In the genomic region with DNA sequence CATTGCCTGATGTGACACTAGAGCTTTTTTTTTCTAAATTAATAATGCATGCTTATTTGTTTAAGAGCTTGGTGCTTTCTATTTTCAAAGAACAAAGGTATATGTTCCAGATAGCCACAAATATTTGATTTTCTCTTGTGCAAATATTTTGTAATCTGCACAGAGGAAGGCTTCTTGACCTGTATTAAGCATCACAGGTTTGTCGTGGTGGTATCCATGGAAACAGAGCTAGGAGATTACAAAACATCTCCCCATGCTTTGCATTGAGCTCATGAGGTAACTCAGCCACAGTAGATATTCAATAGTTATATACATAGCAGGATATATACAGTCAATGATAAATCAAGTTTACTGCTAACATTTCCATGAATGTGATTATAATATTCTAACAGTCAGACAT, we compare ENCODE assay signal across 14 mouse cellular contexts. TPM values are rescaled to one million over a fixed set of nuclear protein-coding genes. Genes with fewer than 3 reads are reported as not detected.
"Had no signal": no experiment of that assay in that cellular context is flagged by ENCODE, and none has a peak within 500 bp of the region (broad histone marks: within the 10 kb centered on the region; RNA-seq: fewer than 3 reads in every experiment).

No protein-coding gene starts in this region.

- H3K4me3 ChIP-seq: kidney, embryonic 15.5 days; left cerebral cortex, adult 2 months; limb, embryonic 10.5 days; midbrain, embryonic 12.5 days had no signal

- H3K27me3 ChIP-seq: kidney, embryonic 15.5 days; midbrain, embryonic 12.5 days had no signal

- DNase-seq: kidney, adult 2 months; kidney, postnatal 14 days; lung, embryonic 14.5 days; lung, postnatal 10 days; lung, postnatal 4 days; thymus, adult 18-20 months; thymus, postnatal 14 days had no signal

- ATAC-seq: intestine, embryonic 16.5 days had no signal

- H3K27ac ChIP-seq: kidney, embryonic 15.5 days; left cerebral cortex, adult 2 months; limb, embryonic 10.5 days; midbrain, embryonic 12.5 days; stomach, postnatal 0 days had no signal

- H3K4me1 ChIP-seq: kidney, embryonic 15.5 days; limb, embryonic 10.5 days; midbrain, embryonic 12.5 days had no signal

- H3K9ac ChIP-seq: kidney, embryonic 15.5 days; lung, embryonic 14.5 days; midbrain, embryonic 12.5 days had no signal

- H3K9me3 ChIP-seq: kidney, embryonic 15.5 days; limb, embryonic 10.5 days; midbrain, embryonic 12.5 days had no signal

- H3K36me3 ChIP-seq: kidney, embryonic 15.5 days; limb, embryonic 10.5 days; midbrain, embryonic 12.5 days had no signal

- H3K4me2 ChIP-seq: kidney, embryonic 15.5 days; lung, embryonic 14.5 days; midbrain, embryonic 12.5 days had no signal

RNA-seq across cellular contexts. Expression of a gene that starts 56.0 kb away (rescaled TPM):
- total RNA-seq: megakaryocyte, adult 5-6 weeks had no signal
- polyA plus RNA-seq: kidney, adult 2 months; lung, embryonic 14.5 days had no signal
